Mouse (Mus musculus) hematopoietic stem cell, adult 5-6 weeks (primary cell): ENCODE results near the gene Rnf214. TPM values are rescaled to one million over a fixed set of nuclear protein-coding genes. Genes with fewer than 3 reads are reported as not detected.
A peak's percentile ranks its signal among the peaks of the same experiment; 100 is the strongest.
"Not testable (repeated sequence)": the region's sequence is repeated elsewhere in the genome, so short reads cannot be mapped to it uniquely, and the experiment has no call there.

Source experiments
- ATAC-seq, 2 experiments: fragments of 125-278 bp in 1 of 2; replicated peaks in 1 of 2; 2 replicates each; pipeline ENCODE4 v1.8.0; 2016 to 2017; ENCODE audit warnings: inconsistent platforms in 2 of 2, mild to moderate bottlenecking in 2 of 2, moderate number of reproducible peaks in 2 of 2, low read depth in 1 of 2, moderate TSS enrichment in 1 of 2; ENCODE audit not compliant: low FRiP score in 2 of 2, poor library complexity in 2 of 2, severe bottlenecking in 2 of 2, insufficient read depth in 1 of 2, low TSS enrichment in 1 of 2
- total RNA-seq: library from RNA; stranded (forward); fragments of 172-1452, 232-1000 nt; gene quantifications from 2 replicates; pipeline ENCODE4 v1.2.3, GENCODE M21; 2017

Gene Rnf214
- total RNA-seq, 1 experiment from 2014 or later = 64.6 TPM

- no peak for ATAC-seq
Measured at GRCm38 (mm10) chr9:45870265-45870664, 36.4 kb downstream of the Rnf214 start.

DNA sequence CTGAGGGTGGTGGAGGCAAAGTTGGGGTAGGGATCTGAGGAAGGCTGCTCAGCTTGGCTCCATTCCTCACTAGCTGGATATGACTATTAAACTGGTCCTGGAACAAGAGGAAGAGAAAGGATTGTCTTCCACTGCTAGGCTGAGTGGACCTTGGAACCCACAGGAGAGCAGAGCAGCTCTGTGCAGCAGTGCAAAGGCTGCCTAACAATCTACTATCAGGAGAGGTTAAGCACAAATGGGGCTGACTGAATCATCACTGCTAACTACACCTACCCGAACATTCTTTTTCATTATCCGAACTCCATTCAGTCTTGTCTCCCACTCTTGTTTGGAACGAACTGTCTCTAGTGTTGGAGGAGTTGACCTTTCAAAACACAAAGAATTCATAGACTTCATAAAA lies 37.5 kb downstream of the Rnf214 start:
- no peak for ATAC-seq

- ATAC-seq = no peak
Measured at GRCm38 (mm10) chr9:45861813-45862212, 44.9 kb downstream of the Rnf214 start.

GRCm38 (mm10) chr9:45859364-45859763 lies 47.3 kb downstream of the Rnf214 start:
- no peak for ATAC-seq

DNA sequence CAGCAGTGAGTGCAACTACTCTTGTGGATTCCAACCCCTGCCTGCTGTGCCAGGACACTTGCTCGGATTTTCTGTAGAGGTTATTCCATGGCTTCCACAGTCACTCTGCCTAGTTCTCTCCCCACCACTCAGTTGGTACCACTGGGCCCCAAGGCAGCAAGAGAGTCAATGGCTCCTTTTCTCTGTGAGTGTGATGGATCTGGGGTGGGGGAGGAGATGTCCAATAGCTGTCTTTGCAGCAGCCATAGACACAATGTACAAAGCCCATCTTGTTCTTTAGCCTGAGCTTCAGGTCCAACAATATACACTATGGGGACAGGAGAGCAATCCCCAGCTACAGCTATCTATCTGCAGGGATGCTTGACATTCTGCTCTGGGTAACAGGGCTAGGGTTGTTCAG lies 52.6 kb downstream of the Rnf214 start:
- no peak for ATAC-seq

GRCm38 (mm10) chr9:45853695-45854094 lies 53.0 kb downstream of the Rnf214 start:
- peak; percentile 80 for ATAC-seq

DNA sequence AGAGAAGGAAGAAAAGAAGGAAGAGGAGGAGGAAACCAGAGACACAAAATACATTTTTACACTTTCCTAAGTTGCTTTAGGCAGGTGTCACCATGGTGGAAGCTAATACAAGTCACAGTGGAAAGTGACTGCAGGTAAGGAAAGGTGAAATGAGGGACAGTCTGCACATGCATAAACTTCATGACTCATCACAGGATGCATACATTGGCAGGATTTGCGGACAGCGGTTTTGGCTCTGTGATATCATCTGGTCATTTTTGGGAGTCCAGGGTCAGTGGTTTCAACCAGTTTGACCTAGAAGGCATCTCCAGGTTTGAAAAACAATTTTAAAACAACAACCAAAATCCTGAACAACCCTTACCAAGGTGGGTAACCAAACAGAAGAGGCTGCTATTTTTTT lies 54.9 kb downstream of the Rnf214 start:
- ATAC-seq = no peak

- ATAC-seq = peak; percentile 35 to 56
Measured at GRCm38 (mm10) chr9:45851330-45851729, 55.4 kb downstream of the Rnf214 start.

DNA sequence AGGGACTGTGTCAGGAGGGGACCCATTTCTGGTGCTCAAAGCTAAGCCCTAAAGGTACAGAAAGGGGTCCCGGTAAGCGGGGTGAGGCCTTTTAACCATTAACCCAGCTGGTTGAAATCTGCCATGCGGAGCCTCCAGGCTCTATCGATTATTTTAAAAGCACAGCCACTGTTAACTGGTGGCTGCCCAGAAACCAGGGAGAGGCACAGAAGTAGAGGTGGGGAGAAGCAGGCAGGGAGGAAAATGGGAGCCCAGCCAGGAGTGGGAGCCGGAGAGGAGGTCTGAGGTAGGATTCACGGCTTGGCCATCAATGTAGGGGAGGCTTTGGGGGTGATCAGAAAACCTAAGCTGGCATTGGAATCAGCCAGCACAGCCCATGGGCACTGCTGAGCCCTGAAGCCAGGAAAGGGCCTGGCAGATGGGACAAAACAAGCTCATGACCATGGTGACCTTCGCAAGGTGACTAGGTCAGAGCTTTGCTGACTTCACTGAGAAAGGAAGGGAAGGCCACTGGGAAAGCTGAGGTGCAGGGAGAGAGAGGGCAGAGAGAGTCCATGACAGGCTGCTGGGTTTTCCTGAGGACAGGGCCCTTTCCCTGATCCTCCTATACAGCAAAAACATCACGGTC lies 56.1 kb downstream of the Rnf214 start:
- no peak for ATAC-seq

GRCm38 (mm10) chr9:45849528-45850408 lies 56.9 kb downstream of the Rnf214 start:
- no peak for ATAC-seq

GRCm38 (mm10) chr9:45846891-45847460 lies 59.7 kb downstream of the Rnf214 start:
- peak; percentile 56 to 65 for ATAC-seq

- ATAC-seq = not testable (repeated sequence)
Measured at GRCm38 (mm10) chr9:45846176-45846575, 60.5 kb downstream of the Rnf214 start.

- no peak for ATAC-seq
Measured at GRCm38 (mm10) chr9:45845541-45845940, 61.2 kb downstream of the Rnf214 start.

- ATAC-seq = no peak
Measured at GRCm38 (mm10) chr9:45843780-45844179, 62.9 kb downstream of the Rnf214 start.

- no peak for ATAC-seq
Measured at GRCm38 (mm10) chr9:45843007-45843406, 63.7 kb downstream of the Rnf214 start.

DNA sequence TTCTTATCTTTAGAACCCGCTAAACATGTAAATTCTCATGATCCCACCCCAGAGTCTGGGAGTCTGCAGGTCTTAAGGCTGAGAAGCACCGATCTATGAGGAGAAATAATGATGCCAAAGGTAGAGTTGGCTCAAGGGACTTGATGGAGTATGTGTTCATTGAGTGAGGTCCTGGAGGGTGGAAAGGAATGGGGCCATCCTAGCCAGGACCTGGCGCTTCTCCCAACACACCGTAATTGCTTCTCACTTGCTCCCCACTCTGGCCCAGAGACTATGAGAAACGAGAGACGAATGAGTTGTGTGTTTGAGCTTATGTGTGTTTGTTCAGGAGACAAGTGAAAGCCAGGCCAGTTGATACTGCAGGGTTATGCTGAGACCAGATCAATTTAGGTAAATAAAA lies 65.3 kb downstream of the Rnf214 start:
- ATAC-seq = no peak

GRCm38 (mm10) chr9:45840331-45840730 lies 66.4 kb downstream of the Rnf214 start:
- ATAC-seq = no peak

DNA sequence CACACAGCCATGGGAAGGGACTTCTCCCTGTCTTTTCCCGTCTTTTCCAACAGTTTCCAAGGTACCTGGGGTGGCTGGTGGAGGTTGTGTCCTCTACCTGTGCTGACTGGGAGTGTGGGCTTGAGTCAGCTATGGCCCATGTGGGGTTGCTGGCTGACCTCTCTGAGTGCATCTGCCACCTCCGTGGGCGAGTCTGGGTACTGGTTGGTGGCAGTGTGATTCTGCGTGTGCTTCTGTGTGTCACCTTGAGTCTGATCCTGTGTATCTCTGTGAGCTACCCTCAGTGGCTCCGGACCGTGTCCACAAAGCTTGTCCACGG lies 66.8 kb downstream of the Rnf214 start:
- no peak for ATAC-seq
